Mouse (Mus musculus) hindlimb bud, embryonic 11.5 days (tissue): ENCODE data around the gene Itsn1.
A peak's percentile ranks its signal among the peaks of the same experiment; 100 is the strongest.

ENCODE experiments used
- DNase-seq: peaks from one replicate; pipeline ENCODE4 v3.0.0-alpha.2; 2012; ENCODE audit warnings: low read depth, low spot score; ENCODE audit errors: extremely low spot score

Gene Itsn1

GRCm38 (mm10) chr16:91935108-91935507 lies 206.0 kb downstream of the Itsn1 start:
- peak; percentile 24 for DNase-seq

- no peak for DNase-seq
Measured at GRCm38 (mm10) chr16:91935726-91936125, 206.6 kb downstream of the Itsn1 start.

- DNase-seq: peak; percentile 92
Measured at GRCm38 (mm10) chr16:91936340-91937030, 207.4 kb downstream of the Itsn1 start.

- DNase-seq: no peak
Measured at GRCm38 (mm10) chr16:91937281-91937680, 208.2 kb downstream of the Itsn1 start.

GRCm38 (mm10) chr16:91938141-91938540 lies 209.1 kb downstream of the Itsn1 start:
- DNase-seq: no peak

GRCm38 (mm10) chr16:91940726-91941125 lies 211.6 kb downstream of the Itsn1 start:
- no peak for DNase-seq

- DNase-seq: no peak
Measured at GRCm38 (mm10) chr16:91942201-91942600, 213.1 kb downstream of the Itsn1 start.

- no peak for DNase-seq
Measured at GRCm38 (mm10) chr16:91946261-91946660, 217.2 kb downstream of the Itsn1 start.

- DNase-seq: no peak
Measured at GRCm38 (mm10) chr16:91947093-91947492, 218.0 kb downstream of the Itsn1 start.

GRCm38 (mm10) chr16:91953967-91954366 lies 224.9 kb downstream of the Itsn1 start:
- no peak for DNase-seq

GRCm38 (mm10) chr16:91954766-91955165 lies 225.7 kb downstream of the Itsn1 start:
- no peak for DNase-seq

- no peak for DNase-seq
Measured at GRCm38 (mm10) chr16:91962204-91962893, 233.3 kb downstream of the Itsn1 start.

- DNase-seq: no peak
Measured at GRCm38 (mm10) chr16:91962894-91963555, 233.9 kb downstream of the Itsn1 start.

GRCm38 (mm10) chr16:91963556-91963900 lies 234.4 kb downstream of the Itsn1 start:
- no peak for DNase-seq

- DNase-seq: no peak
Measured at GRCm38 (mm10) chr16:91964308-91965178, 235.5 kb downstream of the Itsn1 start.

GRCm38 (mm10) chr16:91968725-91969124 lies 239.6 kb downstream of the Itsn1 start:
- DNase-seq: no peak

- no peak for DNase-seq
Measured at GRCm38 (mm10) chr16:91969516-91970031, 240.5 kb downstream of the Itsn1 start.
